Mouse (Mus musculus) heart, adult 11 months (tissue): ENCODE data around the gene Olfr403.
"Not testable (repeated sequence)": the region's sequence is repeated elsewhere in the genome, so short reads cannot be mapped to it uniquely, and the experiment has no call there.

Source experiments
- DNase-seq: peaks from one replicate; pipeline ENCODE4 v3.0.0; 2022

Gene Olfr403

GRCm38 (mm10) chr11:74185949-74186348 is at the start of gene Olfr403:
Gene Olfr403, plus strand, starts transcription at chr11:74186249.
- no peak for DNase-seq

- not testable (repeated sequence) for DNase-seq
Measured at GRCm38 (mm10) chr11:74140001-74140400, 46.0 kb upstream of the Olfr403 start.

GRCm38 (mm10) chr11:74145866-74146265 is 40.2 kb upstream of the Olfr403 start:
- no peak for DNase-seq

- no peak for DNase-seq
Measured at GRCm38 (mm10) chr11:74153229-74153628, 32.8 kb upstream of the Olfr403 start, which contains the start of gene Olfr402. Gene Olfr402, plus strand, starts transcription at chr11:74153529.

- DNase-seq, result no peak
Measured at GRCm38 (mm10) chr11:74168771-74169170, 17.3 kb upstream of the Olfr403 start.

- no peak for DNase-seq
Measured at GRCm38 (mm10) chr11:74183168-74183567, 2.9 kb upstream of the Olfr403 start.

GRCm38 (mm10) chr11:74183745-74184144 is 2.3 kb upstream of the Olfr403 start:
- DNase-seq, result no peak

- no peak for DNase-seq
Measured at GRCm38 (mm10) chr11:74211279-74211678, 25.2 kb downstream of the Olfr403 start, which contains the start of gene Olfr43. Gene Olfr43, minus strand, starts transcription at chr11:74211379.

- DNase-seq, result no peak
Measured at GRCm38 (mm10) chr11:74241201-74241600, 55.2 kb downstream of the Olfr403 start.
